Mouse (Mus musculus): ENCODE measurements around the gene Rpap3. TPM values are rescaled to one million over a fixed set of nuclear protein-coding genes. Genes with fewer than 3 reads are reported as not detected.
A peak's percentile ranks its signal among the peaks of the same experiment; 100 is the strongest.

Rpap3 gene
- total and polyA plus RNA-seq, 3 experiments, result 84.4 to 98.4 (median 85.7) TPM

DNA sequence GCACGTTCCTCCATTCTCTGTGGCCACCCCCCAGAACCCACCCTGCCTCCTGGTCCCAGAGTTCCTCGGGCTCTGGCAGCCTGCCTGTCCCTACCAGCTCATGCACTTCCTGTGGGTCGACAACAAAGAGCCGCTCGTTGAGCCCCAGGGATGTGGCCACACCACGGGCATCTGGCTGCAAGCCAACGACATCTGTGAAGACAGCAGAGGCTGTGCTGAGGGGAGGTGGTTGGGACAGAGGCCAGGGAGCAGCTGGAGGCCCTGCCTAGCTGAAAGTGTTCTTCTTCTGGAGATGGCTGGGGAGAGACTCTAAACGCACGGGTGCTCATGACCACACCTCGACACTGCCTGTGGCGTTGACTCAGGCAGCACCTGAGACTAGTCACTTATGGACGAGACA, 45.1 kb upstream of the Rpap3 start:
- Histone ChIP-seq H3K9me3 (replicated peaks; ENCODE audit: insufficient read depth, low read length) (no peaks in the 10 kb centered on the region), H3K79me2 (ENCODE audit: control insufficient read depth, insufficient read depth, low read length, poor library complexity) (no peaks in the 10 kb centered on the region), H3K9ac (ENCODE audit: control insufficient read depth, low read depth, low read length, poor library complexity, severe bottlenecking) (peak overlapping the region; percentile 17), H3K4me1 (ENCODE audit: control insufficient read depth in 1 of 2, insufficient read depth in 2 of 2, low read length in 2 of 2) (peaks cover 9 to 49% of the 10 kb centered on the region in 2 experiments), H3K27ac (ENCODE audit: control insufficient read depth, low read depth, low read length) (no peak overlapping the region), H3K27me3 (ENCODE audit: control insufficient read depth in 1 of 2, insufficient read depth in 2 of 2, low read length in 2 of 2) (no peaks in the 10 kb centered on the region; a peak in 1 of 4 replicates), H3K36me3 (ENCODE audit: control insufficient read depth in 1 of 2, insufficient read depth in 2 of 2, low read length in 2 of 2) (peaks cover 0 to 29% of the 10 kb centered on the region in 2 experiments; a peak in 2 of 4 replicates), H3K4me3 (ENCODE audit: control insufficient read depth in 1 of 2, insufficient read depth in 1 of 2, low read depth in 2 of 2, low read length in 2 of 2) (no peak overlapping the region)
- TF ChIP-seq POLR2A (IDR thresholded peaks at IDR 0.05; ENCODE audit: control insufficient read depth in 1 of 2, insufficient read depth in 1 of 2, low read depth in 1 of 2, low read length in 2 of 2, poor library complexity in 1 of 2), result no peak
- peak; percentile 25; the same call in 1 of the 2 replicates for TF ChIP-seq BHLHE40 (IDR thresholded peaks at IDR 0.05; ENCODE audit: borderline replicate concordance, low read depth, low read length)
- TF ChIP-seq USF2 (IDR thresholded peaks at IDR 0.05; ENCODE audit: borderline replicate concordance in 1 of 2, insufficient read depth in 1 of 2, low read depth in 1 of 2, low read length in 2 of 2), result no peak
- TF ChIP-seq MAX (IDR thresholded peaks at IDR 0.05; ENCODE audit: low read length), result peak; percentile 76
- TF ChIP-seq HCFC1 (IDR thresholded peaks at IDR 0.05; ENCODE audit: low read depth, low read length), result peak; percentile 49
- no peak for TF ChIP-seq TAL1 (IDR thresholded peaks at IDR 0.05; ENCODE audit: low read length)
- no peak for TF ChIP-seq UBTF (IDR thresholded peaks at IDR 0.05; ENCODE audit: borderline replicate concordance, insufficient read depth, low read depth, low read length)
- TF ChIP-seq MAZ (IDR thresholded peaks at IDR 0.05; ENCODE audit: low read depth, low read length), result peak; percentile 74; the same call in 1 of the 2 replicates
- peak; percentile 62 to 71 for TF ChIP-seq EP300 (IDR thresholded peaks at IDR 0.05; ENCODE audit: low read depth in 1 of 2, low read length in 2 of 2)
- peak; percentile 91 for TF ChIP-seq ETS1 (IDR thresholded peaks at IDR 0.05; ENCODE audit: low read depth, low read length)
- TF ChIP-seq TCF12 (IDR thresholded peaks at IDR 0.05; ENCODE audit: low read depth, low read length), result peak; percentile 79; the same call in 1 of the 2 replicates
- peak; percentile 74 for TF ChIP-seq SIN3A (IDR thresholded peaks at IDR 0.05; ENCODE audit: low read length)
- peak; percentile 56; the same call in 1 of the 2 replicates for TF ChIP-seq ELF1 (IDR thresholded peaks at IDR 0.05; ENCODE audit: low read depth, low read length)
- no peak for TF ChIP-seq RAD21 (IDR thresholded peaks at IDR 0.05; ENCODE audit: low read depth, low read length)
- no peak for TF ChIP-seq MAFK (IDR thresholded peaks at IDR 0.05; ENCODE audit: borderline replicate concordance, low read depth, low read length)
- no peak for TF ChIP-seq NRF1 (IDR thresholded peaks at IDR 0.05; ENCODE audit: insufficient read depth, low read depth, low read length, poor library complexity, severe bottlenecking)
- no peak for TF ChIP-seq CHD2 (IDR thresholded peaks at IDR 0.05; ENCODE audit: low read length)
- TF ChIP-seq POLR2AphosphoS2 (IDR thresholded peaks at IDR 0.05; ENCODE audit: low read length), result no peak
- DNase-seq (ENCODE audit: low read depth, low spot score), result peak; percentile 85

- Histone ChIP-seq H3K36me3 (ENCODE audit: control insufficient read depth in 1 of 2, insufficient read depth in 2 of 2, low read length in 2 of 2) (peaks cover 0 to 34% of the 10 kb centered on the region in 2 experiments; a peak in 2 of 4 replicates), H3K9ac (ENCODE audit: control insufficient read depth, low read depth, low read length, poor library complexity, severe bottlenecking) (no peak overlapping the region), H3K27ac (ENCODE audit: control insufficient read depth, low read depth, low read length) (no peak overlapping the region), H3K27me3 (ENCODE audit: control insufficient read depth in 1 of 2, insufficient read depth in 2 of 2, low read length in 2 of 2) (no peaks in the 10 kb centered on the region), H3K9me3 (replicated peaks; ENCODE audit: insufficient read depth, low read length) (no peaks in the 10 kb centered on the region), H3K4me3 (ENCODE audit: control insufficient read depth in 1 of 2, insufficient read depth in 1 of 2, low read depth in 2 of 2, low read length in 2 of 2) (no peak overlapping the region), H3K4me1 (ENCODE audit: control insufficient read depth in 1 of 2, insufficient read depth in 2 of 2, low read length in 2 of 2) (peaks cover 9 to 56% of the 10 kb centered on the region in 2 experiments), H3K79me2 (ENCODE audit: control insufficient read depth, insufficient read depth, low read length, poor library complexity) (no peaks in the 10 kb centered on the region; the same call in 1 of the 2 replicates)
- DNase-seq (ENCODE audit: low read depth, low spot score), result no peak
- TF ChIP-seq ZC3H11A (IDR thresholded peaks at IDR 0.05; ENCODE audit: low read depth, low read length), result no peak
- TF ChIP-seq POLR2A (IDR thresholded peaks at IDR 0.05; ENCODE audit: control insufficient read depth in 1 of 2, insufficient read depth in 1 of 2, low read depth in 1 of 2, low read length in 2 of 2, poor library complexity in 1 of 2), result no peak
- TF ChIP-seq GABPA (IDR thresholded peaks at IDR 0.05; ENCODE audit: low read depth, low read length), result no peak
- no peak for TF ChIP-seq ZNF384 (IDR thresholded peaks at IDR 0.05; ENCODE audit: low read depth, low read length)
- TF ChIP-seq SMC3 (IDR thresholded peaks at IDR 0.05; ENCODE audit: low read depth, low read length), result no peak
- TF ChIP-seq USF2 (IDR thresholded peaks at IDR 0.05; ENCODE audit: borderline replicate concordance in 1 of 2, insufficient read depth in 1 of 2, low read depth in 1 of 2, low read length in 2 of 2), result no peak
- no peak for TF ChIP-seq MAFK (IDR thresholded peaks at IDR 0.05; ENCODE audit: borderline replicate concordance, low read depth, low read length)
- no peak for TF ChIP-seq POLR2AphosphoS5 (IDR thresholded peaks at IDR 0.05; ENCODE audit: borderline replicate concordance, low read depth, low read length)
- no peak for TF ChIP-seq MXI1 (IDR thresholded peaks at IDR 0.05; ENCODE audit: low read depth, low read length)
- no peak for TF ChIP-seq E2F4 (IDR thresholded peaks at IDR 0.05; ENCODE audit: borderline replicate concordance, low read depth, low read length)
- TF ChIP-seq CHD1 (IDR thresholded peaks at IDR 0.05; ENCODE audit: low read depth, low read length), result no peak
- no peak for TF ChIP-seq JUND (IDR thresholded peaks at IDR 0.05; ENCODE audit: low read depth, low read length)
- no peak for TF ChIP-seq HCFC1 (IDR thresholded peaks at IDR 0.05; ENCODE audit: low read depth, low read length)
- no peak for TF ChIP-seq ZKSCAN1 (IDR thresholded peaks at IDR 0.05; ENCODE audit: low read depth, low read length)
- no peak for TF ChIP-seq RAD21 (IDR thresholded peaks at IDR 0.05; ENCODE audit: low read depth, low read length)
- no peak for TF ChIP-seq EP300 (IDR thresholded peaks at IDR 0.05; ENCODE audit: low read depth in 1 of 2, low read length in 2 of 2)
- TF ChIP-seq RCOR1 (IDR thresholded peaks at IDR 0.05; ENCODE audit: low read depth, low read length), result no peak
- no peak for TF ChIP-seq MEF2A (IDR thresholded peaks at IDR 0.05; ENCODE audit: extremely low read depth, insufficient replicate concordance, low read depth, low read length, poor library complexity, severe bottlenecking)
Measured at GRCm38 (mm10) chr15:97749841-97750240, 44.2 kb upstream of the Rpap3 start.
